ENCODE assay signal across 10 mouse cellular contexts in genomic region chr9:62894486-62894885, GRCm38 (mm10). TPM values are rescaled to one million over a fixed set of nuclear protein-coding genes. Genes with fewer than 3 reads are reported as not detected.
DNase-seq lines count a peak whose midpoint lies in the region; ATAC-seq lines count a peak whose summit lies in the region.
"Had no signal": no experiment of that assay in that cellular context is flagged by ENCODE, and none has a peak within 500 bp of the region (broad histone marks: within the 10 kb centered on the region; RNA-seq: fewer than 3 reads in every experiment).

No protein-coding gene starts in this region.

- DNase-seq in left cerebral cortex, postnatal 4 days: peak; percentile 20
- DNase-seq in left cerebral cortex, adult 11 months (ENCODE audit: low spot score): no peak
- peak; percentile 33 for DNase-seq in adrenal gland, adult 8-10 months
- peak; percentile 25 for DNase-seq in brain, adult 2 months (ENCODE audit: low read depth, low spot score)
- peak; percentile 46 to 49 for DNase-seq in kidney, postnatal 4 days
- DNase-seq in hindbrain, embryonic 10.5 days (ENCODE audit: low spot score): no peak

- no peak for ATAC-seq in erythroblast, adult 5-6 weeks (replicated peaks; ENCODE audit: low FRiP score, poor library complexity, severe bottlenecking)

- H3K27me3 ChIP-seq in hindbrain, embryonic 10.5 days (ENCODE audit: insufficient read depth, poor library complexity, severe bottlenecking): no peaks in the 10 kb centered on the region
- H3K27me3 ChIP-seq: limb, embryonic 12.5 days; neural tube, embryonic 13.5 days had no signal

- H3K27ac ChIP-seq in hindbrain, embryonic 10.5 days: no peak overlapping the region
- H3K27ac ChIP-seq: limb, embryonic 12.5 days; neural tube, embryonic 13.5 days had no signal

- no peak overlapping the region for H3K4me3 ChIP-seq in hindbrain, embryonic 10.5 days
- H3K4me3 ChIP-seq: limb, embryonic 12.5 days; neural tube, embryonic 13.5 days had no signal

- H3K4me1 ChIP-seq in hindbrain, embryonic 10.5 days (replicated peaks): no peaks in the 10 kb centered on the region
- H3K4me1 ChIP-seq: limb, embryonic 12.5 days; neural tube, embryonic 13.5 days had no signal

- H3K9me3 ChIP-seq in hindbrain, embryonic 10.5 days: no peaks in the 10 kb centered on the region
- H3K9me3 ChIP-seq: G1E; limb, embryonic 12.5 days; neural tube, embryonic 13.5 days had no signal

- WGBS in hindbrain, embryonic 10.5 days: 94% methylated on average over 1 of the region's 1 CpGs

- peaks cover 76% of the 10 kb centered on the region for H3K36me3 ChIP-seq in hindbrain, embryonic 10.5 days

- intact Hi-C loops in left cerebral cortex, postnatal 4 days (cut with DNase I): no loop called here

RNA-seq across cellular contexts. Expression of gene Calml4, which starts 36.6 kb away (rescaled TPM):
- under 1 TPM; 0.66 to 0.93 TPM for total RNA-seq in left cerebral cortex, postnatal 4 days (2021)
- 10 to 100 TPM in 2 of 4 experiments, 1 to 10 TPM in 2; 7.4 to 13.6 (median 10.6) TPM for total RNA-seq in adrenal gland, adult 8-10 months (2022)
- 0.71 and 6.4 TPM in 2 replicates for polyA plus RNA-seq in hindbrain, embryonic 10.5 days (2016; fragmentation: Nextera tagmentation; extraction: Ambion mirVana)
- total RNA-seq in erythroblast, adult 5-6 weeks (2015; ENCODE audit: low replicate concordance): not detected in 2 replicates
- total RNA-seq in erythroblast, adult 5-6 weeks (2017; ENCODE audit: low replicate concordance): not detected in 2 replicates

RNA-seq across cellular contexts. Expression of gene Cln6, which starts 55.9 kb away (rescaled TPM):
- 1 to 10 TPM; 7.1 to 9.0 TPM for total RNA-seq in left cerebral cortex, postnatal 4 days (2021)
- total RNA-seq in adrenal gland, adult 8-10 months (2022): 10 to 100 TPM; 19.4 to 28.7 (median 23.5) TPM
- polyA plus RNA-seq in hindbrain, embryonic 10.5 days (2016; fragmentation: Nextera tagmentation; extraction: Ambion mirVana): 12.6 and 15.1 TPM in 2 replicates
- total RNA-seq in erythroblast, adult 5-6 weeks (2015; ENCODE audit: low replicate concordance): 6.3 and 11.5 TPM in 2 replicates
- 3.9 and 11.3 TPM in 2 replicates for total RNA-seq in erythroblast, adult 5-6 weeks (2017; ENCODE audit: low replicate concordance)

Comparison
In these comparisons a context has a peak if more than half of its experiments do, and no peak if none do; other contexts are left out.
1. DNase-seq: peak in left cerebral cortex, postnatal 4 days (single experiment), adrenal gland, adult 8-10 months (single experiment), brain, adult 2 months (single experiment) and kidney, postnatal 4 days (2 of 2); none in left cerebral cortex, adult 11 months (single experiment) and hindbrain, embryonic 10.5 days (single experiment).
2. RNA of gene Calml4, which starts 36.6 kb away (total RNA-seq): 7.4 to 13.6 TPM in adrenal gland, adult 8-10 months; 0.66 to 0.93 TPM in left cerebral cortex, postnatal 4 days and not detected in erythroblast, adult 5-6 weeks; every median in the first group is over 4 times any median in the second.